Mouse (Mus musculus): ENCODE results near the gene Mff.

GRCm38 (mm10) chr1:82733357-82733756, 8.7 kb downstream of the Mff start:
- no peak for TF ChIP-seq CTCF (IDR thresholded peaks at IDR 0.05; ENCODE audit: low read depth)
- TF ChIP-seq EP300 (optimal IDR thresholded peaks at IDR 0.05): no peak
